Mouse (Mus musculus) hindbrain, postnatal 0 days (tissue): ENCODE measurements around the gene Gramd4. TPM values are rescaled to one million over a fixed set of nuclear protein-coding genes. Genes with fewer than 3 reads are reported as not detected.
A peak's percentile ranks its signal among the peaks of the same experiment; 100 is the strongest.
"Not testable (repeated sequence)": the region's sequence is repeated elsewhere in the genome, so short reads cannot be mapped to it uniquely, and the experiment has no call there.

ENCODE experiments used
- ATAC-seq: fragments of 200-750 bp; cut with Nextera tagmentation; 2 replicates; pipeline ENCODE4 v1.8.0; 2017; ENCODE audit warnings: mild to moderate bottlenecking, moderate TSS enrichment, moderate library complexity
- DNase-seq: peaks from one replicate; pipeline ENCODE4 v3.0.0-alpha.2; 2015; ENCODE audit warnings: low spot score
- H3K27ac ChIP-seq: fragments of 300-500 bp; sonication (generic); 2 replicates; pipeline ENCODE4 v1.5.1; 2014; ENCODE audit warnings: mild to moderate bottlenecking
- H3K27me3 ChIP-seq: fragments of 300-500 bp; sonication (generic); 2 replicates; pipeline ENCODE4 v1.6.1; 2014; ENCODE audit warnings: low read length, mixed read lengths; ENCODE audit not compliant: insufficient read depth
- H3K36me3 ChIP-seq: fragments of 300-500 bp; sonication (generic); 2 replicates; pipeline ENCODE4 v1.6.1; 2014; ENCODE audit warnings: low read length, mixed read lengths; ENCODE audit not compliant: insufficient read depth
- H3K4me1 ChIP-seq: fragments of 300-500 bp; sonication (generic); 2 replicates; pipeline ENCODE4 v1.6.1; 2014; ENCODE audit warnings: antibody characterized with exemption, low read length, mixed read lengths; ENCODE audit not compliant: insufficient read depth
- H3K4me2 ChIP-seq: fragments of 300-500 bp; sonication (generic); 2 replicates; pipeline ENCODE4 v1.6.1; 2014; ENCODE audit warnings: low read depth, mild to moderate bottlenecking, low read length, moderate library complexity, mixed read lengths
- H3K4me3 ChIP-seq: fragments of 300-500 bp; sonication (generic); 2 replicates; pipeline ENCODE4 v1.5.1; 2014; ENCODE audit warnings: low read length
- H3K9ac ChIP-seq: fragments of 300-500 bp; sonication (generic); replicated peaks from 2 replicates; pipeline ENCODE4 v1.6.1; 2014; ENCODE audit warnings: mild to moderate bottlenecking, low read length, moderate library complexity, mixed read lengths
- H3K9me3 ChIP-seq: fragments of 300-500 bp; sonication (generic); 2 replicates; pipeline ENCODE4 v1.6.1; 2016; ENCODE audit warnings: low read length, mixed read lengths
- CTCF ChIP-seq: IDR thresholded peaks from 2 replicates; pipeline ENCODE4 v1.5.1; 2016; ENCODE audit warnings: antibody characterized with exemption, control low read depth, low read depth
- WGBS: fragments of 180-500 bp; shearing (Covaris S2); extraction: QIAGEN DNeasy Blood & Tissue Kit; methylation state at CpG from one replicate; pipeline ENCODE4 v1.1.7; 2014; 5-methylcytosine and 5-hydroxymethylcytosine counted together
- polyA plus RNA-seq: library from polyadenylated mRNA; unstranded; fragments of >200 nt; fragmentation: Nextera tagmentation; extraction: Ambion mirVana; gene quantifications from 2 replicates; pipeline ENCODE4 v1.2.1, GENCODE M21; 2015
- total RNA-seq: library from RNA; depleted of rRNA; stranded (reverse); fragments of >200 nt; gene quantifications from 2 replicates; pipeline ENCODE4 v1.2.3, GENCODE M21; 2014

Gene Gramd4
- total and polyA plus RNA-seq, 2 experiments from 2014 or later, result 18.6 to 36.2 TPM

- no peak for TF ChIP-seq CTCF
- WGBS, result 85% methylated on average over 3 of the region's 3 CpGs
Measured at GRCm38 (mm10) chr15:86175253-86176050, 118.0 kb downstream of the Gramd4 start.

GRCm38 (mm10) chr15:86176166-86176565, 118.7 kb downstream of the Gramd4 start:
- whole genome bisulfite sequencing, result 86% methylated on average over 10 of the region's 10 CpGs
- Histone ChIP-seq H3K4me1 (peaks cover 13% of the 10 kb centered on the region), H3K9ac (no peak overlapping the region), H3K36me3 (no peaks in the 10 kb centered on the region), H3K27me3 (no peaks in the 10 kb centered on the region), H3K4me3 (no peak overlapping the region), H3K27ac (no peak overlapping the region), H3K9me3 (no peaks in the 10 kb centered on the region), H3K4me2 (no peak overlapping the region)
- no peak for TF ChIP-seq CTCF
- DNase-seq (no peak), ATAC-seq (no peak)

More at GRCm38 (mm10) chr15:86175253-86176050, 118.0 kb downstream of the Gramd4 start:
- no peaks in the 10 kb centered on the region for H3K36me3 ChIP-seq
- H3K27me3 ChIP-seq, result no peaks in the 10 kb centered on the region
- H3K4me3 ChIP-seq, result no peak overlapping the region
- no peaks in the 10 kb centered on the region for H3K9me3 ChIP-seq
- H3K4me1 ChIP-seq, result peaks cover 13% of the 10 kb centered on the region
- H3K9ac ChIP-seq, result no peak overlapping the region
- H3K27ac ChIP-seq, result no peak overlapping the region
- no peak for DNase-seq
- ATAC-seq, result no peak
- H3K4me2 ChIP-seq, result no peak overlapping the region

GRCm38 (mm10) chr15:86176771-86177702, 119.5 kb downstream of the Gramd4 start:
- WGBS, result 59% methylated on average over 22 of the region's 22 CpGs
- DNase-seq (no peak), ATAC-seq (peak; percentile 90)
- Histone ChIP-seq H3K4me1 (peaks cover 18% of the 10 kb centered on the region), H3K9me3 (no peaks in the 10 kb centered on the region), H3K4me2 (no peak overlapping the region), H3K27ac (peak overlapping the region; percentile 12; the same call in 1 of the 2 replicates), H3K36me3 (no peaks in the 10 kb centered on the region), H3K4me3 (no peak overlapping the region), H3K9ac (no peak overlapping the region), H3K27me3 (no peaks in the 10 kb centered on the region)
- TF ChIP-seq CTCF, result no peak

- 55% methylated on average over 2 of the region's 2 CpGs for WGBS
- H3K36me3 ChIP-seq, H3K9ac ChIP-seq, H3K4me2 ChIP-seq, H3K27me3 ChIP-seq, H3K4me3 ChIP-seq, H3K9me3 ChIP-seq: not testable (repeated sequence)
- peak; percentile 89 for ATAC-seq
- H3K27ac ChIP-seq, result peak overlapping the region; percentile 48; the same call in 1 of the 2 replicates
- DNase-seq, result peak; percentile 54
- H3K4me1 ChIP-seq, result peaks cover 25% of the 10 kb centered on the region
Measured at GRCm38 (mm10) chr15:86177703-86178251, 120.3 kb downstream of the Gramd4 start.

GRCm38 (mm10) chr15:86178594-86178993, 121.1 kb downstream of the Gramd4 start:
- Histone ChIP-seq H3K9ac (no peak overlapping the region), H3K36me3 (no peaks in the 10 kb centered on the region), H3K4me2 (no peak overlapping the region), H3K27me3 (no peaks in the 10 kb centered on the region), H3K9me3 (no peaks in the 10 kb centered on the region), H3K4me3 (no peak overlapping the region), H3K4me1 (peaks cover 20% of the 10 kb centered on the region), H3K27ac (no peak overlapping the region)
- no peak for TF ChIP-seq CTCF
- 91% methylated on average over 6 of the region's 6 CpGs for WGBS
- DNase-seq (no peak), ATAC-seq (no peak)

- WGBS, result 79% methylated on average over 4 of the region's 4 CpGs
- no peaks in the 10 kb centered on the region for H3K36me3 ChIP-seq
- no peak for TF ChIP-seq CTCF
- peaks cover 25% of the 10 kb centered on the region for H3K4me1 ChIP-seq
- H3K9me3 ChIP-seq, result no peaks in the 10 kb centered on the region
- H3K4me2 ChIP-seq, result no peak overlapping the region
- ATAC-seq (no peak), DNase-seq (no peak)
- H3K27me3 ChIP-seq, result no peaks in the 10 kb centered on the region
- H3K4me3 ChIP-seq, result no peak overlapping the region
- H3K9ac ChIP-seq, result no peak overlapping the region
- H3K27ac ChIP-seq, result no peak overlapping the region
Measured at GRCm38 (mm10) chr15:86180427-86180826, 122.9 kb downstream of the Gramd4 start.

- H3K9me3 ChIP-seq, H3K4me2 ChIP-seq, H3K27me3 ChIP-seq, ATAC-seq, H3K27ac ChIP-seq, DNase-seq, H3K9ac ChIP-seq, H3K36me3 ChIP-seq, H3K4me3 ChIP-seq: not testable (repeated sequence)
- peaks cover 25% of the 10 kb centered on the region for H3K4me1 ChIP-seq
- WGBS, result 90% methylated on average over 3 of the region's 3 CpGs
Measured at GRCm38 (mm10) chr15:86181321-86181720, 123.8 kb downstream of the Gramd4 start.
